Comparison of ENCODE assay signal across 14 mouse cellular contexts in the genomic region with DNA sequence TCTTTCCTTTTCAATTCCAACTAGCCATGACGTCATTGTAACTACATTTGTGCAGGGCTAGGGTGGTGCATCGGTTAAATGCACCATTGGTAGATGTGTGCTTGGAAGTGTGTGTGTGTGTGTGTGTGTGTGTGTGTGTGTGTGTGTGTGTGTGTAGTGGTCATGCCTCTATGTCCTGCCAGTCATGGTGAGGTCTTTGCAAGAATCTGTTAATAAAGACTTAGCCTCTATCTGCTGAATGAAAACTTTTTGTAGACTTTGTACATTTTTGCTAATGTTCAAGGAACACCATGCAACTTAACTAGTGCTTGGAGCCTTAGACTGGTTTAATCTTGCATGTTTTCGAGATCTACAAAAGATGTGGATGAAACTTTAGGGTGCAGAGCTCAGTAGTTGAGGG. TPM values are rescaled to one million over a fixed set of nuclear protein-coding genes. Genes with fewer than 3 reads are reported as not detected.
DNase-seq lines count a peak whose midpoint lies in the region; ATAC-seq and TF ChIP-seq lines count a peak whose summit lies in the region.
"Had no signal": no experiment of that assay in that cellular context is flagged by ENCODE, and none has a peak within 500 bp of the region (broad histone marks: within the 10 kb centered on the region; RNA-seq: fewer than 3 reads in every experiment).

No protein-coding gene starts in this region.

- no peak overlapping the region for H3K4me3 ChIP-seq in forebrain, embryonic 10.5 days
- no peak overlapping the region for H3K4me3 ChIP-seq in forebrain, embryonic 13.5 days
- no peak overlapping the region for H3K4me3 ChIP-seq in hindbrain, embryonic 15.5 days
- H3K4me3 ChIP-seq in midbrain, postnatal 0 days (ENCODE audit: low read depth, low read length) = no peak overlapping the region
- H3K4me3 ChIP-seq in lung, adult 2 months (replicated peaks; ENCODE audit: extremely low read depth, low read depth, low read length) = no peak overlapping the region
- H3K4me3 ChIP-seq: embryonic facial prominence, embryonic 15.5 days; limb, embryonic 12.5 days had no signal

- peak overlapping the region; percentile 79 for H3K27ac ChIP-seq in forebrain, embryonic 10.5 days
- peak overlapping the region; percentile 74 for H3K27ac ChIP-seq in forebrain, embryonic 13.5 days
- H3K27ac ChIP-seq in hindbrain, embryonic 15.5 days (replicated peaks) = peak overlapping the region; percentile 65
- H3K27ac ChIP-seq in midbrain, postnatal 0 days (ENCODE audit: low read depth, low read length) = peak overlapping the region; percentile 47; the same call in 1 of the 2 replicates
- H3K27ac ChIP-seq: embryonic facial prominence, embryonic 15.5 days; limb, embryonic 12.5 days had no signal

- H3K9ac ChIP-seq in forebrain, embryonic 13.5 days = no peak overlapping the region
- H3K9ac ChIP-seq in hindbrain, embryonic 15.5 days = no peak overlapping the region
- H3K9ac ChIP-seq in midbrain, postnatal 0 days (replicated peaks; ENCODE audit: low read length, poor library complexity, severe bottlenecking) = no peak overlapping the region
- H3K9ac ChIP-seq: embryonic facial prominence, embryonic 15.5 days; limb, embryonic 12.5 days had no signal

- H3K4me2 ChIP-seq in forebrain, embryonic 13.5 days = no peak overlapping the region; the same call in 1 of the 2 replicates
- no peak overlapping the region for H3K4me2 ChIP-seq in hindbrain, embryonic 15.5 days
- H3K4me2 ChIP-seq in midbrain, postnatal 0 days (ENCODE audit: low read depth, low read length, poor library complexity, severe bottlenecking) = no peak overlapping the region
- H3K4me2 ChIP-seq: embryonic facial prominence, embryonic 15.5 days; limb, embryonic 12.5 days had no signal

- TF ChIP-seq POLR2A in lung, adult 2 months (IDR thresholded peaks at IDR 0.05; ENCODE audit: borderline replicate concordance, extremely low read depth, low read depth, low read length) = no peak

- no peaks in the 10 kb centered on the region for H3K27me3 ChIP-seq in forebrain, embryonic 10.5 days (ENCODE audit: poor library complexity, severe bottlenecking)
- H3K27me3 ChIP-seq in forebrain, embryonic 13.5 days = no peaks in the 10 kb centered on the region
- H3K27me3 ChIP-seq in hindbrain, embryonic 15.5 days = no peaks in the 10 kb centered on the region
- no peaks in the 10 kb centered on the region for H3K27me3 ChIP-seq in midbrain, postnatal 0 days (ENCODE audit: insufficient read depth, low read length)
- H3K27me3 ChIP-seq: embryonic facial prominence, embryonic 15.5 days; limb, embryonic 12.5 days had no signal

- no peak for DNase-seq in forebrain, embryonic 10.5 days (ENCODE audit: extremely low spot score, low spot score)
- DNase-seq in midbrain, postnatal 0 days (ENCODE audit: low spot score) = no peak
- no peak for DNase-seq in lung, adult 2 months
- no peak for DNase-seq in layer of hippocampus, adult 18-20 months (ENCODE audit: low spot score in 2 of 2)
- no peak for DNase-seq in heart, adult 8-10 months (ENCODE audit: low spot score)
- DNase-seq: lung, adult 18-20 months had no signal

- no peaks in the 10 kb centered on the region; the same call in 1 of the 2 replicates for H3K9me3 ChIP-seq in forebrain, embryonic 10.5 days
- H3K9me3 ChIP-seq in forebrain, embryonic 13.5 days (replicated peaks) = no peaks in the 10 kb centered on the region
- H3K9me3 ChIP-seq in hindbrain, embryonic 15.5 days = no peaks in the 10 kb centered on the region
- H3K9me3 ChIP-seq in midbrain, postnatal 0 days (ENCODE audit: low read length) = no peaks in the 10 kb centered on the region
- H3K9me3 ChIP-seq: embryonic facial prominence, embryonic 15.5 days; limb, embryonic 12.5 days had no signal

- WGBS in forebrain, embryonic 10.5 days = 71% methylated on average over 3 of the region's 3 CpGs
- 37% methylated on average over 3 of the region's 3 CpGs for WGBS in forebrain, embryonic 13.5 days
- 50% methylated on average over 3 of the region's 3 CpGs for WGBS in hindbrain, embryonic 15.5 days
- WGBS in midbrain, postnatal 0 days = 59% methylated on average over 3 of the region's 3 CpGs
- 87% methylated on average over 3 of the region's 3 CpGs for WGBS in lung, adult 2 months

- H3K36me3 ChIP-seq in forebrain, embryonic 10.5 days (replicated peaks) = no peaks in the 10 kb centered on the region
- H3K36me3 ChIP-seq in forebrain, embryonic 13.5 days (ENCODE audit: poor library complexity, severe bottlenecking) = no peaks in the 10 kb centered on the region
- no peaks in the 10 kb centered on the region for H3K36me3 ChIP-seq in hindbrain, embryonic 15.5 days
- no peaks in the 10 kb centered on the region for H3K36me3 ChIP-seq in midbrain, postnatal 0 days (ENCODE audit: insufficient read depth, low read length)
- H3K36me3 ChIP-seq: embryonic facial prominence, embryonic 15.5 days; limb, embryonic 12.5 days had no signal

- TF ChIP-seq CTCF in midbrain, postnatal 0 days (IDR thresholded peaks at IDR 0.05) = no peak
- no peak for TF ChIP-seq CTCF in lung, adult 2 months (IDR thresholded peaks at IDR 0.05; ENCODE audit: insufficient read depth, low read length)

- peak; percentile 73 for ATAC-seq in forebrain, embryonic 13.5 days
- ATAC-seq in hindbrain, embryonic 15.5 days (ENCODE audit: low FRiP score, low read depth) = no peak
- no peak; the same call in 1 of the 2 replicates for ATAC-seq in midbrain, postnatal 0 days (ENCODE audit: low FRiP score)

- H3K4me1 ChIP-seq in forebrain, embryonic 10.5 days = peaks cover 63% of the 10 kb centered on the region
- peaks cover 41% of the 10 kb centered on the region for H3K4me1 ChIP-seq in forebrain, embryonic 13.5 days
- H3K4me1 ChIP-seq in hindbrain, embryonic 15.5 days (replicated peaks) = peaks cover 19% of the 10 kb centered on the region
- H3K4me1 ChIP-seq in midbrain, postnatal 0 days (ENCODE audit: insufficient read depth, low read length) = peaks cover 3% of the 10 kb centered on the region; the same call in 1 of the 2 replicates
- H3K4me1 ChIP-seq in lung, adult 2 months (ENCODE audit: control insufficient read depth, insufficient read depth, low read length) = no peaks in the 10 kb centered on the region
- H3K4me1 ChIP-seq: embryonic facial prominence, embryonic 15.5 days had no signal

RNA-seq across cellular contexts. Expression of a gene that starts 48.3 kb away (rescaled TPM):
- 2.2 and 2.4 TPM in 2 replicates for polyA plus RNA-seq in forebrain, embryonic 10.5 days (2016; fragmentation: Nextera tagmentation; extraction: Ambion mirVana)
- 3.6 and 4.6 TPM in 2 replicates for polyA plus RNA-seq in forebrain, embryonic 13.5 days (2015; fragmentation: Nextera tagmentation; extraction: Ambion mirVana)
- polyA plus RNA-seq in hindbrain, embryonic 15.5 days (2015; fragmentation: Nextera tagmentation; extraction: Ambion mirVana) = 3.2 and 4.3 TPM in 2 replicates
- total RNA-seq in midbrain, postnatal 0 days (2014; rRNA removed) = 13.0 and 18.7 TPM in 2 replicates
- 3.1 TPM in 2 replicates for polyA plus RNA-seq in midbrain, postnatal 0 days (2015; fragmentation: Nextera tagmentation; extraction: Ambion mirVana)
- 0.75 and 1.3 TPM in 2 replicates for polyA plus RNA-seq in lung, adult 2 months (2012; rRNA removed)
- 10 to 100 TPM; 46.6 to 47.2 TPM for total RNA-seq in layer of hippocampus, adult 18-20 months (2021)
- under 1 TPM; 0.57 to 0.75 (median 0.66) TPM for total RNA-seq in heart, adult 8-10 months (2022)
- total RNA-seq: granulocyte monocyte progenitor cell, adult 5-6 weeks; megakaryocyte progenitor cell, adult 5-6 weeks; neutrophil, adult 5-6 weeks had no signal
- polyA plus RNA-seq: thymus, postnatal 0 days had no signal
